In genomic region chrX:169319945-169320667, GRCm38 (mm10) we compare ENCODE assay signal across 8 mouse cellular contexts. TPM values are rescaled to one million over a fixed set of nuclear protein-coding genes. Genes with fewer than 3 reads are reported as not detected.
DNase-seq lines count a peak whose midpoint lies in the region; ATAC-seq lines count a peak whose summit lies in the region.

Hccs (minus strand) TSS chrX:169320372.

- intact Hi-C loops in gastrocnemius, postnatal 14 days (cut with DNase I; ENCODE audit: low total_unique reads) = no loop called here
- intact Hi-C loops in left cerebral cortex, postnatal 10 days (cut with DNase I) = no loop called here

- peak; percentile 94 to 95 for DNase-seq in adrenal gland, adult (ENCODE audit: inconsistent age in 2 of 2, low spot score in 1 of 2)
- peak; percentile 89 for DNase-seq in embryo, embryonic 10.5 days (ENCODE audit: low spot score)
- peak; percentile 91 for DNase-seq in gastrocnemius, postnatal 14 days
- peak; percentile 79 to 94 for DNase-seq in left cerebral cortex, postnatal 10 days (ENCODE audit: extremely low spot score in 1 of 2, low spot score in 2 of 2)
- peak; percentile 85 for DNase-seq in right cerebral cortex, postnatal 25 days
- peak; percentile 85 to 87 for DNase-seq in urinary bladder, postnatal 4 days (ENCODE audit: low spot score in 2 of 2)

- peak; percentile 96 for ATAC-seq in inflammation-experienced regulatory T-cells, adult 6 months
- peak; percentile 99 for ATAC-seq in megakaryocyte-erythroid progenitor cell, adult 5-6 weeks (replicated peaks; ENCODE audit: low FRiP score, low TSS enrichment, poor library complexity, severe bottlenecking)

RNA-seq across cellular contexts. Expression of gene Hccs, which starts in this region (rescaled TPM):
- 10 to 100 TPM; 23.3 to 25.8 TPM for total RNA-seq in gastrocnemius, postnatal 14 days (2021)
- polyA plus RNA-seq in inflammation-experienced regulatory T-cells, adult 6 months (2017; shearing (Covaris generic)) = 10 to 100 TPM in 1 of 3 experiments, 1 to 10 TPM in 2; 7.5 to 16.1 (median 8.4) TPM
- 10 to 100 TPM; 31.4 to 33.9 TPM for total RNA-seq in left cerebral cortex, postnatal 10 days (2021)
- total RNA-seq in megakaryocyte-erythroid progenitor cell, adult 5-6 weeks (2014; fragmentation: Nextera tagmentation) = 25.6 and 34.7 TPM in 2 replicates
- 33.8 and 43.9 TPM in 2 replicates for total RNA-seq in megakaryocyte-erythroid progenitor cell, adult 5-6 weeks (2017)

Comparison
In these comparisons a context has a peak if more than half of its experiments do, and no peak if none do; other contexts are left out.
1. Peak in every context shown above with its lines: DNase-seq and ATAC-seq.